Mouse (Mus musculus): Measurements from ENCODE around the gene Olfr798.

Gene Olfr798

DNA sequence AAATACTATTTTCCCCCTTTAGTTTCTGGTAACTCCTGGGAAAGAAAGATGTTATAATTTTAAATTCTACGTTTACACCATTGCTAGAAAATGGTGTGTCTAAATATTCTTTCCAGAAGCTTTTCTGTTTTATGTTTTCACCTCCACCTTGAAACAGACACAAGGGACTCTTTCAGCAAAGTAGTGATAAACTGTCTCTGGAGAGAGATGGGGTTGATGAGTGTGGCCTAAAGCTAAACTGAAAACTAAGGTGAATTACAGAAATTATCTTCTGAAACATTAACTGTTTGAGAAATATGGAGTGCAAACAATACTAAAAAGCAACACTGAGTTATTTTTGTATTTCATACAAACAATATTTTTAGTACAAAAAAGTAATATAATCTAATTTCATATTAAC is at the start of gene Olfr798:
Olfr798 (minus strand) TSS at position 101 of the 400 bp plus-strand sequence.
- DNase-seq: no peak

DNA sequence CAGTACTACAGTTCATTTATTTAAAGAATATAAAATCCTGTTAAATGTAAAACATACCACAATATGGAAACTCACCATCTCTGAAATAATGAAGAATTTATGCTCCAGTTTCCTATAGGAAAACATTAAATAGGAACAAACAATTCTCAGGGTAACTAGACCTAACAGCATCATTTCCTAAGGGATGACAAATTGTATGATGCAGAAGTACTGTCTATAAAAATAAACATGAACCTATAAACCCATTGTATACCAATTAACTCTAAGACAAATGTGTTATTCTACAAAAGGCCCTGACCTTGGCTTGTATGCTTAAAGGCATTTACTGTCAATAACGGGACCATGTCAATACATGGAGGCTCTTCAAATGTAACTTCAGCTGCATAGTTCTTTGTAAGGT is 46.0 kb upstream of the Olfr798 start, which contains the start of gene Olfr801:
Olfr801 (minus strand) TSS at position 101 of the 400 bp plus-strand sequence.
- DNase-seq: no peak

DNA sequence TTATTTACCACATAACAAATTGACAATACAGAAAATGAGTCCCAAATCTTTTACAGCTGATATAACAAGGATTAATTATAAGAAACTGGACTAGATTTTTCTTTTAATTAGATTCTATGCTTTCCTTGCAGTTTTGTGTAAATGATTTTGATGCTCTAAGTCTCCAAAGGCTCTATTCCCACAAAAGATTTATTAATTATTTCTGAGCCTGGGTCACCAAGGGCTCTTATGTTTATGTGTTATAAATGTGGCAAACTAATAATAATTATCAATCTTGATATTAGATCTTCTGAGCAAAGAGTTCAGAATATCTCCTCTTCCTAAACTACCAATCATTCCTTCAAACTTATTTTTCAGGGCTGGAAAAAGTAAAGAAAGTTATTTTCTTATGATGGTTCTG is 29.7 kb upstream of the Olfr798 start, which contains the start of gene Olfr800:
Olfr800 (plus strand) TSS at position 301 of the 400 bp plus-strand sequence.
- DNase-seq: no peak

DNA sequence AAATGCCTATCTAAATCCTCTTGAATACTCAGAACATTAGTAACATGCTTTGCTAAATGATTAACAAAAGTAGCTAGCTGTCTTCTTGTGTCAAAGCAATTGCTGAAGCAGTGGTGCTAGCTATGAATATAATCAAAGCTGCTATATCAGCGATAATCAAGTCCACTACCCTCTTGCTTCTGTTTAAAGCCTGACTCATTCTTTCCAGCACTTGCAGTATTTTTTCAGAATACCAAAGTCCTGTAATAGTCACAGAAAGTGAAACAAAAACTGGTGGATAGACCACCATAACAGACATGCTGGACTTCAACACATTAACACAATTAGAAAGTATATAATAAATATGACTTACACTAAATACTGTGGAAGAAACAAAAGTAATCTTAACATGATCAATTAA is 24.0 kb upstream of the Olfr798 start:
- no peak for DNase-seq

DNA sequence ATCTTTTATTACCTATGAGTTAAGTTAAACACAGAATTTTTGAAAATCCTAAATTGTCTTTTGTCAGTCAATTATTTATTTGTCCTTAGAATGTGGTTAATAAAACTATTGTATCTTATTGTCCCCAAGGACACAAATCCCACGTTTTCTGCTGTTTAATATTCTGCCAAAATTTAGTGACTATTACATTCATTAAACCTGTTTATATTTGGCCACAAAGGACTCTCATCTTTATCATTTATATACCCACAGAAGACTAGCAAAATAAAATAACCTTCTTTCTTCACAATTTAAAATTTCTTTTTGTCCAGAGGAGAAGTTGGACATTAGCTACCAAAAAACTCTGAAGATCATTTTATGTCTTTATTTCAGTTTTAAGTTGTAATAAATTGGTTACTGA is 9.4 kb upstream of the Olfr798 start, which contains the start of gene Olfr799:
Olfr799 (plus strand) TSS at position 301 of the 400 bp plus-strand sequence.
- no peak for DNase-seq

DNA sequence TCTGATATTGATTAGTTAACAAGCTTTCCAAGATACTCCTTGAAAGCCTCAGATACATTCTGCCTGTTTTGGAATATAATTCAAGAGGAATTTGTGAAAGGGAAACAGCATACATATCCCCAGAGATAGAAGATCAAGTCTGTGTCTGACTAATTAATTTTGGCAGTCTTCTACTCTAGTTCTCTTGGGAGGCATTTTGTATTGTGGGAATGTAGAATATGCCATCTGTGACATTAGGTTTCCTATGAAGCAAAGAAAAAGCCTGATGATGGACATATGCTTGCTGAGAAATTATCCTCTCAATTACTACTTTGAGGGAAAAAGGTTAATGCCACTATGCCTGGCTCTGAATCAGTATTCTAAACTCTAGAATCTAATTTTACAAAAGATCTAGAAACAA is 4.5 kb downstream of the Olfr798 start:
- no peak for DNase-seq

DNA sequence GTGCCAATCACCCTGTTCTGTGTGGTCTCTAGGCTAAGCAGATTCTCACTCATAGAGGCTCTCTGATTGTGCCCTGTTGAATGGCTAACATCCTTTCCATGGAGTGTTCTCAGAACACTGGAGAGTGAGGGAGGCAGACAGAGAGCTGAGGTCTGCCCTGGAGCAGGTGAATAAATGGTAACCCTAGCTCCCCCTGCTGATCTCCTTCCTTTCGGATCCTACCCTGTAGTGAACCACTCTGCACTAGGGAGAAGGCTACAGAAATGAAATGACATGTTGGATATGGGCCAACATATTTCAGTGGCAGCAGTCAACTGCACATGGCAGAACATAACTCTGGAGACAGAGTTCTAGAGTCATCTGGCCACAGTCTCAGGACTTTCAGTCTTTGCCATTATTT is 6.0 kb downstream of the Olfr798 start:
- DNase-seq: no peak

DNA sequence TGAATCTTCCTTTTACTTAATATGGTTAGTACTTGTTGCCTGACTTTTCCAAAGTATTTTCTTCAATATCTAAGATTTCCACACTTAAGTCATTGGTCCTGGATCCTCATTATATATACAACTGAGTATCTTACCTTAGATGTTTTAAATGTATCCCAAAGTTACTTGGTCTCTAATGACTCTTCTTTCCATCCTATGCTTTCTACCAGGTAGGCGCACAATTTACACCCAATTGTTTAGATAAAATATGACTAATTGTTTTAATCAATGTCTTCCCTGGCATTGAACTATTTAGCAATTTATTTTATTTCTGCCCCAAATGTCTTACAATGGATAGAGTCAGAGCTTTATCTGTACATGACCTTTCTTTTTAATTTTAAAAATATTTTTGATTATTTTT is 15.3 kb downstream of the Olfr798 start, which contains the start of gene Olfr796:
Olfr796 (minus strand) TSS at position 101 of the 400 bp plus-strand sequence.
- DNase-seq: no peak

DNA sequence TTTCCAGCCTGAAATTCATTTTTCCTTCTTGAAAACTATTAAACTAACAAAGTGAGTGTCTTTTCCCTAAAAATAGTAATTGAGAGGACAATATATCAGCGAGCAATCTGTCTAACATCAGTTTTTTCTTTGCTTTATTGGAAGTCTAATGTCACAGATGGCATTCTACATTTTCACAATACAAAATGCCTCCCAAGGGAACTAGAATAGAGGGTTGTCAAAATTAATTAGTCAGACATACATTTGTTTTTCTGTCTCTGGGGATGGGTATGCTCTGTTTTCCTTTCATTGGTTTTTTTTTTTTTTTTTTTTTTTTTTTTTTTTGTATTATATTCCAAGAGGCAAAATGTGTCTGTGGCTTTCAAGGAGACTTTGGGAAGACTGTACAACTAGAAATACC is 50.7 kb downstream of the Olfr798 start:
- DNase-seq: no peak

Measured in thymus, adult 18-20 months (tissue).